Mouse (Mus musculus) forebrain, embryonic 13.5 days (tissue): Measurements from ENCODE around the gene Coro2b. TPM values are rescaled to one million over a fixed set of nuclear protein-coding genes. Genes with fewer than 3 reads are reported as not detected.

Source experiments
- ATAC-seq: fragments of 200-750 bp; cut with Nextera tagmentation; 2 replicates; pipeline ENCODE4 v1.8.0; 2017
- H3K27ac ChIP-seq: fragments of 300-500 bp; sonication (generic); 2 replicates; pipeline ENCODE4 v1.5.1; 2015; ENCODE audit warnings: inconsistent platforms, mild to moderate bottlenecking, moderate library complexity
- H3K27me3 ChIP-seq: fragments of 300-500 bp; sonication (generic); 2 replicates; pipeline ENCODE4 v1.6.1; 2015; ENCODE audit warnings: mild to moderate bottlenecking, inconsistent platforms
- H3K36me3 ChIP-seq: fragments of 300-500 bp; sonication (generic); 2 replicates; pipeline ENCODE4 v1.6.1; 2015; ENCODE audit warnings: mild to moderate bottlenecking, inconsistent platforms; ENCODE audit not compliant: poor library complexity, severe bottlenecking
- H3K4me1 ChIP-seq: fragments of 300-500 bp; sonication (generic); 2 replicates; pipeline ENCODE4 v1.6.1; 2015; ENCODE audit warnings: inconsistent platforms
- H3K4me2 ChIP-seq: fragments of 300-500 bp; sonication (generic); 2 replicates; pipeline ENCODE4 v1.6.1; 2015; ENCODE audit warnings: inconsistent platforms, mild to moderate bottlenecking, moderate library complexity
- H3K4me3 ChIP-seq: fragments of 300-500 bp; sonication (generic); 2 replicates; pipeline ENCODE4 v1.5.1; 2015; ENCODE audit warnings: mild to moderate bottlenecking, inconsistent platforms
- H3K9ac ChIP-seq: fragments of 300-500 bp; sonication (generic); 2 replicates; pipeline ENCODE4 v1.6.1; 2015; ENCODE audit warnings: mild to moderate bottlenecking, inconsistent platforms
- H3K9me3 ChIP-seq: fragments of 300-500 bp; sonication (generic); replicated peaks from 2 replicates; pipeline ENCODE4 v1.6.1; 2016; ENCODE audit warnings: inconsistent platforms
- WGBS: fragments of 180-500 bp; shearing (Covaris S2); methylation state at CpG from one replicate; pipeline ENCODE4 v1.1.7; 2015; 5-methylcytosine and 5-hydroxymethylcytosine counted together
- polyA plus RNA-seq: library from polyadenylated mRNA; unstranded; fragments of >200 nt; fragmentation: Nextera tagmentation; extraction: Ambion mirVana; gene quantifications from 2 replicates; pipeline ENCODE4 v1.2.1, GENCODE M21; 2015

Gene Coro2b
- polyA plus RNA-seq, 1 experiment from 2014 or later = 37.0 TPM

- peaks cover 87% of the 10 kb centered on the region for H3K4me1 ChIP-seq
- H3K27ac ChIP-seq = no peak overlapping the region
- H3K9ac ChIP-seq = no peak overlapping the region
- ATAC-seq = no peak
- H3K4me2 ChIP-seq = no peak overlapping the region
- H3K27me3 ChIP-seq = no peaks in the 10 kb centered on the region
- H3K4me3 ChIP-seq = no peak overlapping the region
- H3K9me3 ChIP-seq = no peaks in the 10 kb centered on the region
- no peaks in the 10 kb centered on the region for H3K36me3 ChIP-seq
- 78% methylated on average over 6 of the region's 6 CpGs for WGBS
Measured at GRCm38 (mm10) chr9:62537941-62538340, 1.1 kb upstream of the Coro2b start.

GRCm38 (mm10) chr9:62536119-62536654 lies 657 bp downstream of the Coro2b start:
- Histone ChIP-seq H3K9me3 (no peaks in the 10 kb centered on the region), H3K27ac (peak overlapping the region; percentile 96), H3K9ac (peak overlapping the region; percentile 96), H3K4me1 (peaks cover 87% of the 10 kb centered on the region), H3K36me3 (no peaks in the 10 kb centered on the region), H3K27me3 (no peaks in the 10 kb centered on the region), H3K4me3 (peak overlapping the region; percentile 69), H3K4me2 (peak overlapping the region; percentile 77)
- under 1% methylated on average over 29 of the region's 29 CpGs for WGBS
- peak; percentile 44 for ATAC-seq

DNA sequence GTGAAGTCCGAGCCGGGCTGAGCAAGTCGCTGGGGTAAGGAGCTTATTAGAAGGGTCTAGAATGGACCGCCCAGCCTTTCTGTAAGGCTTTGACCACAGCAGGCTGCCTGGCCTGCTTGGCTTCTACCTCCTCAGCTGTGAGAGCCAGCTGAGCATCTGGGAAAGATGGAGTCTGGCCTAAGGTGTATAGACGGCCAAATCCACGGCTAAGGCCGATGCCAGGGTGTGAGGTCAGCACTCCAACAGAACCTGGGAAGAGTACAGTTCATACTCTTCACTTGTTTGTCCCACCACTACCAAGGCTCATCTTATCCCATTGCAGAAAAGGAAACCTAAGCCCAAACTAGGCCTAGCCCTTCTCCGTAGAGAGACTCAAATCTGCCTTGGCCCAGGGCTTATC lies 1.3 kb downstream of the Coro2b start:
- peaks cover 87% of the 10 kb centered on the region for H3K4me1 ChIP-seq
- H3K4me2 ChIP-seq = peak overlapping the region; percentile 77
- H3K36me3 ChIP-seq = no peaks in the 10 kb centered on the region
- 59% methylated on average over 8 of the region's 8 CpGs for WGBS
- H3K4me3 ChIP-seq = peak overlapping the region; percentile 69
- no peak for ATAC-seq
- peak overlapping the region; percentile 96 for H3K27ac ChIP-seq
- H3K9me3 ChIP-seq = no peaks in the 10 kb centered on the region
- peak overlapping the region; percentile 96 for H3K9ac ChIP-seq
- H3K27me3 ChIP-seq = no peaks in the 10 kb centered on the region

GRCm38 (mm10) chr9:62534691-62535090 lies 2.2 kb downstream of the Coro2b start:
- Histone ChIP-seq H3K4me3 (peak overlapping the region; percentile 69), H3K4me2 (peak overlapping the region; percentile 77), H3K9me3 (no peaks in the 10 kb centered on the region), H3K9ac (peak overlapping the region; percentile 96), H3K27me3 (no peaks in the 10 kb centered on the region), H3K4me1 (peaks cover 87% of the 10 kb centered on the region), H3K36me3 (no peaks in the 10 kb centered on the region), H3K27ac (peak overlapping the region; percentile 25; the same call in 1 of the 2 replicates)
- no peak for ATAC-seq
- WGBS = 76% methylated on average over 7 of the region's 7 CpGs

- Histone ChIP-seq H3K27me3 (no peaks in the 10 kb centered on the region), H3K36me3 (no peaks in the 10 kb centered on the region), H3K4me3 (peak overlapping the region; percentile 69; the same call in 1 of the 2 replicates), H3K27ac (no peak overlapping the region), H3K4me1 (peaks cover 86% of the 10 kb centered on the region), H3K4me2 (peak overlapping the region; percentile 77), H3K9me3 (no peaks in the 10 kb centered on the region), H3K9ac (no peak overlapping the region)
- ATAC-seq = no peak
- WGBS = 91% methylated on average over 2 of the region's 2 CpGs
Measured at GRCm38 (mm10) chr9:62534158-62534557, 2.7 kb downstream of the Coro2b start.

DNA sequence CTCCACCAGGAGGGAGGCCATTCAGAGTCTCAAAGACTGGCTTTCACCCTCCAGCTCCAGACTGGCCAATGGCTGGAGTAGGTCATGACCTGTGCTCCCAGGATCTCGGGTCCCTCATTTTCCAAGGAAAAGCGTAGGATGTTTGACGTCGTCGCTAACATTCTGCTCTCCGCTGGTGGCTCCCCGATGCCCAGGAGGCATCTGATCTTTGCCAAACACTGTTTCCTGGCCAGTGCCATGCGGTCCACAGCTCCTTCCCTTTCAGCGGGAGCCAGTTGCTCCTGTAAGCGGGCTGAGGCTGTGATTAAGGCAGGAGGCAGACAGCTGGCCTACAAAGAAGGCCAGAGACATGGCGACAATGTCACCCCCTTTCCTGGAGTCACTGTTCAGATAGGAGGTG lies 4.0 kb downstream of the Coro2b start:
- Histone ChIP-seq H3K4me3 (no peak overlapping the region), H3K4me2 (peak overlapping the region; percentile 47), H3K27me3 (no peaks in the 10 kb centered on the region), H3K9me3 (no peaks in the 10 kb centered on the region), H3K36me3 (0 out of 2 replicates have a peak, but pooled peaks cover under 1% of the 10 kb centered on the region), H3K9ac (peak overlapping the region; percentile 61), H3K27ac (peak overlapping the region; percentile 99), H3K4me1 (peaks cover 91% of the 10 kb centered on the region)
- WGBS = 39% methylated on average over 11 of the region's 11 CpGs
- no peak for ATAC-seq

GRCm38 (mm10) chr9:62531459-62532275 lies 5.2 kb downstream of the Coro2b start:
- H3K9ac ChIP-seq = peak overlapping the region; percentile 61
- H3K4me1 ChIP-seq = peaks cover 93% of the 10 kb centered on the region
- peak overlapping the region; percentile 99 for H3K27ac ChIP-seq
- no peaks in the 10 kb centered on the region for H3K9me3 ChIP-seq
- no peaks in the 10 kb centered on the region for H3K27me3 ChIP-seq
- peak; percentile 80 for ATAC-seq
- H3K4me3 ChIP-seq = no peak overlapping the region
- 0 out of 2 replicates have a peak, but pooled peaks cover 8% of the 10 kb centered on the region for H3K36me3 ChIP-seq
- H3K4me2 ChIP-seq = peak overlapping the region; percentile 47
- 5% methylated on average over 12 of the region's 12 CpGs for WGBS

GRCm38 (mm10) chr9:62528527-62528926 lies 8.3 kb downstream of the Coro2b start:
- WGBS = 85% methylated on average over 11 of the region's 11 CpGs

DNA sequence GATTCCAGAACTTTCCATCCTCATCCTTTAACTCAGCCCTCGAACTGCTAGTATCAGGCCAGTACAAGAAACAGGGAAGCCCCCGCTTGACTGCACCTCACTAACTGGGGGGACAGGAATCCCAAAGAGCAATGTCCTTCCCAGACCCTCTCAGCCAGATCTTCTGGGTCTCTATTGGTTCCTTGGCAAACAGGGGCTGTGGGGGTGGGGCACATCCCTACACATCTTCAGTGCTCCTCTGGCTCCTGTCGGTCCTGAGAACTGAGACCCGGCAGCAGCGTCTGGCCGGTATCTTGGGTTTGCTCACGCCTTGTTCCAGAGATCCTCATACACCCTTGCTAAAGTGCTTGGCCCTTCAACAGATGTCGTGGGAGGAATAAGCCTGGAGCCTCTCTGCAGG lies 10.0 kb downstream of the Coro2b start:
- ATAC-seq = no peak

More at GRCm38 (mm10) chr9:62528527-62528926, 8.3 kb downstream of the Coro2b start:
- H3K9ac ChIP-seq = no peak overlapping the region
- H3K27me3 ChIP-seq = no peaks in the 10 kb centered on the region
- no peaks in the 10 kb centered on the region for H3K9me3 ChIP-seq
- H3K36me3 ChIP-seq = peaks cover 8% of the 10 kb centered on the region; the same call in 1 of the 2 replicates
- peak overlapping the region; percentile 36 for H3K27ac ChIP-seq
- ATAC-seq = no peak
- peaks cover 95% of the 10 kb centered on the region for H3K4me1 ChIP-seq
- no peak overlapping the region for H3K4me3 ChIP-seq
- no peak overlapping the region for H3K4me2 ChIP-seq

GRCm38 (mm10) chr9:62526451-62526850 lies 10.4 kb downstream of the Coro2b start:
- Histone ChIP-seq H3K9me3 (no peaks in the 10 kb centered on the region), H3K36me3 (peaks cover 8% of the 10 kb centered on the region; the same call in 1 of the 2 replicates), H3K27ac (peak overlapping the region; percentile 44), H3K27me3 (no peaks in the 10 kb centered on the region), H3K4me2 (0 out of 2 replicates have a peak overlapping the region, but pooled peaks have one; percentile 3), H3K9ac (no peak overlapping the region), H3K4me3 (no peak overlapping the region), H3K4me1 (peaks cover 95% of the 10 kb centered on the region)
- 12% methylated on average over 3 of the region's 3 CpGs for WGBS
- peak; percentile 73 for ATAC-seq

More for the DNA sequence above, 10.0 kb downstream of the Coro2b start:
- H3K4me1 ChIP-seq = peaks cover 95% of the 10 kb centered on the region
- H3K27ac ChIP-seq = peak overlapping the region; percentile 44
- 89% methylated on average over 8 of the region's 8 CpGs for WGBS
- H3K36me3 ChIP-seq = peaks cover 8% of the 10 kb centered on the region; the same call in 1 of the 2 replicates
- 0 out of 2 replicates have a peak overlapping the region, but pooled peaks have one; percentile 3 for H3K4me2 ChIP-seq
- H3K9ac ChIP-seq = no peak overlapping the region
- H3K9me3 ChIP-seq = no peaks in the 10 kb centered on the region
- H3K27me3 ChIP-seq = no peaks in the 10 kb centered on the region
- no peak overlapping the region for H3K4me3 ChIP-seq

DNA sequence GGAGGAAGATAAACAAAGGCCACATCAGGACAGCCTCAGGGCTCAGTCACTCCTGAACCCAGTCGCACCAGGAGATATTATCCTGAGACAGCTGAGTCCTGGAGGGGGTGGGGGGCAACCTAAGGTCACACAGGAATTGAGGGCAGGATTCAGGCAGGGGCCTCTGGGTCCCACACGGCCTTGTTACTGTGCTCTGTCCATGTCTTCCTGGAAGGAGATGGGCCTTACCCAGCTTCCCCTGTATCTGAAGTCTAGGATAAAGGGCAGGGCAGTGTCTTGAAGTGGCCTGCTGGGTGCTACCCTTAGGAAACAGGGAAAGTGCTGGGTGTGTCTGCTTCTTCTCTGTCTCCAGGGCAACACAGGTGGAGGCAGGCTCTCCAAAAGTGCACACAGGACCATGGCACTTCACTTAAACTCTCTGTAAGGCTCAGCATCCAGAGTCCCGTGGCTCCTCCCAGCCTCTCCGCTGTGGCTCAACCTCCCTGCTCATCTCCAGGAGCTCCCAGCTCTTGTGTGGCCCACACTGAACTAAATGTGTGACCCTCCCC lies 12.0 kb downstream of the Coro2b start:
- Histone ChIP-seq H3K9ac (no peak overlapping the region), H3K27ac (no peak overlapping the region)
- 65% methylated on average over 4 of the region's 4 CpGs for WGBS

More for the DNA sequence above, 12.0 kb downstream of the Coro2b start:
- Histone ChIP-seq H3K4me1 (peaks cover 95% of the 10 kb centered on the region), H3K4me2 (no peak overlapping the region), H3K36me3 (peaks cover 8% of the 10 kb centered on the region; the same call in 1 of the 2 replicates), H3K9me3 (no peaks in the 10 kb centered on the region), H3K27me3 (no peaks in the 10 kb centered on the region), H3K4me3 (no peak overlapping the region)
- ATAC-seq = no peak
